In genomic region chr11:113786395-113786794, GRCm38 (mm10) we compare ENCODE assay signal across 8 mouse cellular contexts. TPM values are rescaled to one million over a fixed set of nuclear protein-coding genes. Genes with fewer than 3 reads are reported as not detected.
DNase-seq lines count a peak whose midpoint lies in the region; ATAC-seq and TF ChIP-seq lines count a peak whose summit lies in the region.

No protein-coding gene starts in this region.

- DNase-seq in heart, postnatal 10 days: no peak
- DNase-seq in right cerebral cortex, postnatal 4 days: no peak
- DNase-seq in cerebellum, postnatal 25 days: no peak
- DNase-seq in lung, postnatal 25 days (ENCODE audit: low spot score): no peak

- TF ChIP-seq CTCF in E14TG2a.4 (conservative IDR thresholded peaks at IDR 0.05; ENCODE audit: low read length): no peak

- intact Hi-C loops in heart, postnatal 10 days (cut with DNase I): no loop called here

- ATAC-seq in heart, embryonic 11.5 days (replicated peaks; ENCODE audit: insufficient number of reproducible peaks, low FRiP score, low TSS enrichment): no peak
- ATAC-seq in forebrain, embryonic 16.5 days: no peak
- no peak for ATAC-seq in liver, embryonic 15.5 days (ENCODE audit: insufficient read depth)

- H3K4me2 ChIP-seq in heart, embryonic 11.5 days: peak overlapping the region; percentile 78
- H3K4me2 ChIP-seq in forebrain, embryonic 16.5 days (ENCODE audit: low read length): peak overlapping the region; percentile 50
- no peak overlapping the region for H3K4me2 ChIP-seq in liver, embryonic 15.5 days

- no peaks in the 10 kb centered on the region for H3K36me3 ChIP-seq in heart, embryonic 11.5 days (ENCODE audit: control insufficient read depth, insufficient read depth, low read length)
- H3K36me3 ChIP-seq in E14TG2a.4 (ENCODE audit: insufficient read depth, low read length): no peaks in the 10 kb centered on the region
- no peaks in the 10 kb centered on the region for H3K36me3 ChIP-seq in forebrain, embryonic 16.5 days (ENCODE audit: control insufficient read depth, insufficient read depth)
- no peaks in the 10 kb centered on the region for H3K36me3 ChIP-seq in liver, embryonic 15.5 days (replicated peaks)

- no peaks in the 10 kb centered on the region for H3K27me3 ChIP-seq in heart, embryonic 11.5 days (ENCODE audit: control insufficient read depth, insufficient read depth, low read length)
- peaks cover 7% of the 10 kb centered on the region; the same call in 1 of the 2 replicates for H3K27me3 ChIP-seq in E14TG2a.4 (ENCODE audit: insufficient read depth, low read length)
- no peaks in the 10 kb centered on the region for H3K27me3 ChIP-seq in forebrain, embryonic 16.5 days (replicated peaks; ENCODE audit: control insufficient read depth, insufficient read depth, low read length)
- peaks cover 3% of the 10 kb centered on the region; the same call in 1 of the 2 replicates for H3K27me3 ChIP-seq in liver, embryonic 15.5 days

- H3K27ac ChIP-seq in heart, embryonic 11.5 days (ENCODE audit: low read depth, low read length): peak overlapping the region; percentile 81
- peak overlapping the region; percentile 92 for H3K27ac ChIP-seq in forebrain, embryonic 16.5 days (ENCODE audit: low read length)
- 0 out of 2 replicates have a peak overlapping the region, but pooled peaks have one; percentile 24 for H3K27ac ChIP-seq in liver, embryonic 15.5 days (replicated peaks)

- peaks cover 45% of the 10 kb centered on the region for H3K4me1 ChIP-seq in heart, embryonic 11.5 days (ENCODE audit: control insufficient read depth, insufficient read depth, low read length)
- peaks cover 62% of the 10 kb centered on the region for H3K4me1 ChIP-seq in E14TG2a.4 (replicated peaks; ENCODE audit: low read depth, low read length)
- peaks cover 55% of the 10 kb centered on the region for H3K4me1 ChIP-seq in forebrain, embryonic 16.5 days (replicated peaks; ENCODE audit: control insufficient read depth, insufficient read depth, low read length)
- H3K4me1 ChIP-seq in liver, embryonic 15.5 days (replicated peaks): peaks cover 46% of the 10 kb centered on the region

- 41% methylated on average over 4 of the region's 4 CpGs for WGBS in heart, embryonic 11.5 days (ENCODE audit: insufficient replicate concordance)
- WGBS in forebrain, embryonic 16.5 days: 29% methylated on average over 4 of the region's 4 CpGs
- 50% methylated on average over 4 of the region's 4 CpGs for WGBS in liver, embryonic 15.5 days (ENCODE audit: insufficient replicate concordance)

- no peak overlapping the region for H3K4me3 ChIP-seq in heart, embryonic 11.5 days (ENCODE audit: low read depth, low read length)
- H3K4me3 ChIP-seq in E14TG2a.4 (replicated peaks; ENCODE audit: low read length): peak overlapping the region; percentile 72
- peak overlapping the region; percentile 31 for H3K4me3 ChIP-seq in forebrain, embryonic 16.5 days (replicated peaks; ENCODE audit: low read length)
- no peak overlapping the region for H3K4me3 ChIP-seq in liver, embryonic 15.5 days (replicated peaks)

- no peaks in the 10 kb centered on the region for H3K9me3 ChIP-seq in heart, embryonic 11.5 days (replicated peaks; ENCODE audit: control insufficient read depth, low read length)
- no peaks in the 10 kb centered on the region for H3K9me3 ChIP-seq in E14TG2a.4 (ENCODE audit: low read length)
- H3K9me3 ChIP-seq in forebrain, embryonic 16.5 days (ENCODE audit: control insufficient read depth, low read length): no peaks in the 10 kb centered on the region
- no peaks in the 10 kb centered on the region for H3K9me3 ChIP-seq in liver, embryonic 15.5 days (replicated peaks)

- peak overlapping the region; percentile 67 for H3K9ac ChIP-seq in heart, embryonic 11.5 days (ENCODE audit: low read depth, low read length)
- peak overlapping the region; percentile 53 for H3K9ac ChIP-seq in forebrain, embryonic 16.5 days (replicated peaks; ENCODE audit: low read depth, low read length)
- no peak overlapping the region for H3K9ac ChIP-seq in liver, embryonic 15.5 days

RNA-seq across cellular contexts. Expression of gene Cdc42ep4, which starts 34.7 kb away (rescaled TPM):
- polyA plus RNA-seq in heart, embryonic 11.5 days (2014; fragmentation: Nextera tagmentation; extraction: Ambion mirVana): 18.4 and 19.3 TPM in 2 replicates
- 10 to 100 TPM; 23.6 to 33.0 TPM for total RNA-seq in heart, postnatal 10 days (2021)
- 99.9 and 100 TPM in 2 replicates for polyA plus RNA-seq in forebrain, embryonic 16.5 days (2015; fragmentation: Nextera tagmentation; extraction: Ambion mirVana)
- polyA plus RNA-seq in liver, embryonic 15.5 days (2015; fragmentation: Nextera tagmentation; extraction: Ambion mirVana): 17.1 and 19.8 TPM in 2 replicates

Comparison
In these comparisons a context has a peak if more than half of its experiments do, and no peak if none do; other contexts are left out.
1. H3K27ac ChIP-seq: peak in every context shown above with its lines; median percentile 92 in forebrain, embryonic 16.5 days; 81 in heart, embryonic 11.5 days; 24 in liver, embryonic 15.5 days.
2. H3K4me3 ChIP-seq: peak in E14TG2a.4 (single experiment) and forebrain, embryonic 16.5 days (single experiment); none in heart, embryonic 11.5 days (single experiment) and liver, embryonic 15.5 days (single experiment).